Mouse (Mus musculus): ENCODE results near the gene Oser1. TPM values are rescaled to one million over a fixed set of nuclear protein-coding genes. Genes with fewer than 3 reads are reported as not detected.
"Not testable (repeated sequence)": the region's sequence is repeated elsewhere in the genome, so short reads cannot be mapped to it uniquely, and the experiment has no call there.

The Oser1 gene
- polyA plus RNA-seq, 1 experiment from 2014 or later = 74.5 TPM

- ATAC-seq (ENCODE audit: low FRiP score) = no peak
- Histone ChIP-seq H3K27me3 (no peaks in the 10 kb centered on the region), H3K9me3 (no peaks in the 10 kb centered on the region), H3K9ac (peak overlapping the region; percentile 94), H3K27ac (no peak overlapping the region), H3K4me2 (peak overlapping the region; percentile 95), H3K4me3 (replicated peaks) (peak overlapping the region; percentile 98), H3K36me3 (replicated peaks) (peaks cover 18% of the 10 kb centered on the region), H3K4me1 (peaks cover 28% of the 10 kb centered on the region)
These were observed 6.7 kb downstream of the Oser1 start for GRCm38 (mm10) chr2:163417830-163418229.

DNA sequence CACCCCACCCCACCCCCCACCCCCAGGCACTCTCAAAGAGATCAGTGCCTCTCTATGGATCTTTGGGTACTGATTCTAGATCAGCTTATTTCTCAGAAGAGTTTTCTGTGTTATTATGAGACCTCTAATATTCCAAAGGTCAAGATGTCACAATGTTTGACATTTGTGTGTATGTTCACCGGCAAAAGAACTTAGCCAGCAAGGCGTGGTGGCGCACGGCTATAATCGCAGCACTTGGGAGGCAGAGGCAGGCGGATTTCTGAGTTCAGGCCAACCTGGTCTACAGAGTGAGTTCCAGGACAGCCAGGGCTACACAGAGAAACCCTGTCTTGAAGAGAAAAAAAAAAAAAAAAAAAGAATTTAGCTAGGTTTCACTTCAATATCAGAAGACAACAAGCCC is 7.5 kb downstream of the Oser1 start:
- ATAC-seq (ENCODE audit: low FRiP score) = no peak
- no peaks in the 10 kb centered on the region for H3K27me3 ChIP-seq
- H3K36me3 ChIP-seq (replicated peaks) = peaks cover 17% of the 10 kb centered on the region
- H3K27ac ChIP-seq = no peak overlapping the region
- 93% methylated on average over 6 of the region's 6 CpGs for WGBS
- H3K9ac ChIP-seq = no peak overlapping the region
- no peak overlapping the region for H3K4me3 ChIP-seq (replicated peaks)
- H3K4me2 ChIP-seq = no peak overlapping the region
- peaks cover 28% of the 10 kb centered on the region for H3K4me1 ChIP-seq
- no peaks in the 10 kb centered on the region for H3K9me3 ChIP-seq

GRCm38 (mm10) chr2:163412846-163413590 is 11.5 kb downstream of the Oser1 start:
- Histone ChIP-seq H3K4me1 (peaks cover 6% of the 10 kb centered on the region), H3K36me3 (replicated peaks) (peaks cover 56% of the 10 kb centered on the region)
- 91% methylated on average over 9 of the region's 9 CpGs for WGBS

GRCm38 (mm10) chr2:163412419-163412818 is 12.1 kb downstream of the Oser1 start:
- Histone ChIP-seq H3K9me3 (no peaks in the 10 kb centered on the region), H3K9ac (no peak overlapping the region), H3K36me3 (replicated peaks) (peaks cover 60% of the 10 kb centered on the region), H3K27me3 (no peaks in the 10 kb centered on the region), H3K4me3 (replicated peaks) (no peak overlapping the region), H3K4me2 (no peak overlapping the region), H3K27ac (no peak overlapping the region), H3K4me1 (peaks cover under 1% of the 10 kb centered on the region; the same call in 1 of the 2 replicates)
- WGBS = 99% methylated on average over 4 of the region's 4 CpGs
- ATAC-seq (ENCODE audit: low FRiP score) = no peak

More at GRCm38 (mm10) chr2:163412846-163413590, 11.5 kb downstream of the Oser1 start:
- H3K27me3 ChIP-seq = no peaks in the 10 kb centered on the region
- no peak overlapping the region for H3K27ac ChIP-seq
- no peak for ATAC-seq (ENCODE audit: low FRiP score)
- H3K4me2 ChIP-seq = no peak overlapping the region
- no peaks in the 10 kb centered on the region for H3K9me3 ChIP-seq
- no peak overlapping the region for H3K4me3 ChIP-seq (replicated peaks)
- no peak overlapping the region for H3K9ac ChIP-seq

GRCm38 (mm10) chr2:163411840-163412239 is 12.7 kb downstream of the Oser1 start:
- no peak for ATAC-seq (ENCODE audit: low FRiP score)
- Histone ChIP-seq H3K27ac (no peak overlapping the region), H3K27me3 (no peaks in the 10 kb centered on the region), H3K9ac (no peak overlapping the region), H3K4me3 (replicated peaks) (no peak overlapping the region), H3K36me3 (replicated peaks) (peaks cover 66% of the 10 kb centered on the region), H3K9me3 (no peaks in the 10 kb centered on the region), H3K4me2 (no peak overlapping the region), H3K4me1 (no peaks in the 10 kb centered on the region)
- WGBS = 90% methylated on average over 4 of the region's 4 CpGs

GRCm38 (mm10) chr2:163411344-163411743 is 13.2 kb downstream of the Oser1 start:
- not testable (repeated sequence) for H3K4me3 ChIP-seq (replicated peaks); H3K4me1 ChIP-seq; H3K27me3 ChIP-seq; H3K4me2 ChIP-seq; H3K9ac ChIP-seq; H3K9me3 ChIP-seq; ATAC-seq (ENCODE audit: low FRiP score); H3K27ac ChIP-seq
- peaks cover 66% of the 10 kb centered on the region for H3K36me3 ChIP-seq (replicated peaks)
- 94% methylated on average over 3 of the region's 3 CpGs for WGBS

- peaks cover 71% of the 10 kb centered on the region for H3K36me3 ChIP-seq (replicated peaks)
- H3K9ac ChIP-seq = no peak overlapping the region
- H3K4me3 ChIP-seq (replicated peaks) = no peak overlapping the region
- 89% methylated on average over 3 of the region's 3 CpGs for WGBS
- H3K4me1 ChIP-seq = no peaks in the 10 kb centered on the region
- no peak overlapping the region for H3K4me2 ChIP-seq
- H3K27ac ChIP-seq = no peak overlapping the region
- H3K27me3 ChIP-seq = no peaks in the 10 kb centered on the region
- ATAC-seq (ENCODE audit: low FRiP score) = no peak
- H3K9me3 ChIP-seq = no peaks in the 10 kb centered on the region
These were observed 14.3 kb downstream of the Oser1 start for GRCm38 (mm10) chr2:163410211-163410610.

DNA sequence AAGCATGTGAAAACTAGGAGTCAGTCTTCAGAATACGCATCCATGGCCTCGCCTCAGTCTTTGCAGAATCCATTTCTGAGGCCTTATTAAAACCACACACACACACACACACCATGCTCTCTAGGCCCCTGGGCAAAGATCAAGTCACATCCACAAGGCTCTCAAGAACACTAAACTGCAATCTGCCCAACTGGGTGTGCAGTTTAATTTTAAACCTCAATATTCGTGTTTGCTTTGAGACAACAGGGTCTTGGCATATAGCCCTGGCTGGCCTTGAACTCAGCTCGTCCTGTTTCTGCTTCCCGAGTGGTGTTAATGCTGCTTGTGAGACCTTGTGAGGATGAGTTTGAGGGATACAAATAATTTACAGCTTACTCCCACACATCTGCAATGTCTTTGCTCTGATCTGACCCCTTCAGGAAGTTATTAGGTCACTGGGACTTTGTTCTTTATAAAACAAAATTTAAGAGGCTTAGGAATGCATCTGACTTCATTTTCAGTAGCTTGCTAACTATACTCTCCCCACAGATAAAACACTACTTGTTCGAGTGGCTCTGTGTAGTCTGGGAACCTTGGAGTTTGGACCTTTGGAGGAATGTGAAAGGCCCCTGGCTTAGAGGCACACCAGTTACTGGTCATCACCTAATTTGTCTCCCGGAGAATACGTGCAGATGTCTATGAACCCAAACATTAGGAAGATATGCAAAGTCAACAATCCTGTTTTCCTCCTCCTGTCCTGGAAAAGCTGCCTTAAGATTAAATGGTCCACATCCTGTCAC is 20.3 kb downstream of the Oser1 start:
- Histone ChIP-seq H3K9ac (no peak overlapping the region), H3K4me2 (no peak overlapping the region), H3K27ac (no peak overlapping the region), H3K9me3 (no peaks in the 10 kb centered on the region), H3K4me3 (replicated peaks) (no peak overlapping the region), H3K4me1 (no peaks in the 10 kb centered on the region), H3K27me3 (no peaks in the 10 kb centered on the region), H3K36me3 (replicated peaks) (peaks cover 40% of the 10 kb centered on the region)
- WGBS = 90% methylated on average over 8 of the region's 8 CpGs
- no peak for ATAC-seq (ENCODE audit: low FRiP score)

DNA sequence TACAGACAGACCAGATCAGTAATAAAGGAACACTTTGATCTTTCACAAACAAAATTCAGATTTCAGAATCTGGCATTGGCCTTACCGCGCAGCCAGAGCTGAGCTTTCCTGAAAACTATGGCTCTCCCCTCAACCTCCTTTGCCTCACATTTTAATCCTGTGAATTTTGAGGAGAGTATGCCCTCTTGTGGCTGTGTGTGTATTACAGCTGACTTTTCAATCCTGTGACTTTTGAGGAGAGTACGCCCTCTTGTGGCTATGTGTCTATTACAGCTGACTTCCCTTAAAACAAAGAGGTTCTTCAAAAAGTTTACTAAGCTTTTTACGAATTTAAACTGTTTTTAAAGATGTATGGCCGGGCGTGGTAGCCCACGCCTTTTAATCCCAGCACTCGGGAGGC is 23.3 kb downstream of the Oser1 start:
- Histone ChIP-seq H3K27me3 (no peaks in the 10 kb centered on the region), H3K4me2 (no peak overlapping the region), H3K9ac (no peak overlapping the region), H3K4me1 (peaks cover 12% of the 10 kb centered on the region), H3K36me3 (replicated peaks) (peaks cover 18% of the 10 kb centered on the region), H3K4me3 (replicated peaks) (no peak overlapping the region), H3K27ac (no peak overlapping the region), H3K9me3 (no peaks in the 10 kb centered on the region)
- ATAC-seq (ENCODE audit: low FRiP score) = no peak
- 13% methylated on average over 8 of the region's 8 CpGs for WGBS

GRCm38 (mm10) chr2:163399222-163399621 is 25.3 kb downstream of the Oser1 start:
- H3K4me2 ChIP-seq = no peak overlapping the region
- no peak overlapping the region for H3K27ac ChIP-seq
- no peak overlapping the region for H3K4me3 ChIP-seq (replicated peaks)
- H3K36me3 ChIP-seq (replicated peaks) = 0 out of 2 replicates have a peak, but pooled peaks cover 3% of the 10 kb centered on the region
- H3K9ac ChIP-seq = no peak overlapping the region
- H3K27me3 ChIP-seq = 0 out of 2 replicates have a peak, but pooled peaks cover 3% of the 10 kb centered on the region
- no peaks in the 10 kb centered on the region for H3K9me3 ChIP-seq
- ATAC-seq (ENCODE audit: low FRiP score) = no peak
- WGBS = 80% methylated on average over 8 of the region's 8 CpGs
- peaks cover 12% of the 10 kb centered on the region for H3K4me1 ChIP-seq

- no peak overlapping the region for H3K9ac ChIP-seq
- no peak overlapping the region for H3K4me3 ChIP-seq (replicated peaks)
- ATAC-seq (ENCODE audit: low FRiP score) = no peak
- WGBS = 83% methylated on average over 4 of the region's 4 CpGs
- H3K9me3 ChIP-seq = no peaks in the 10 kb centered on the region
- no peaks in the 10 kb centered on the region for H3K36me3 ChIP-seq (replicated peaks)
- 0 out of 2 replicates have a peak, but pooled peaks cover 3% of the 10 kb centered on the region for H3K27me3 ChIP-seq
- H3K4me2 ChIP-seq = no peak overlapping the region
- peaks cover 12% of the 10 kb centered on the region for H3K4me1 ChIP-seq
- H3K27ac ChIP-seq = no peak overlapping the region
These were observed 25.7 kb downstream of the Oser1 start for GRCm38 (mm10) chr2:163398770-163399169.

- H3K36me3 ChIP-seq (replicated peaks) = no peaks in the 10 kb centered on the region
These were observed 26.6 kb downstream of the Oser1 start, which contains the start of gene Jph2 for GRCm38 (mm10) chr2:163397905-163398304. Gene Jph2 (minus strand): TSS chr2:163397993.

More at GRCm38 (mm10) chr2:163397905-163398304, 26.6 kb downstream of the Oser1 start, which contains the start of gene Jph2:
- H3K4me2 ChIP-seq = peak within 1 kb of the TSS; percentile 28
- 13% methylated on average over 10 of the region's 10 CpGs for WGBS
- H3K9me3 ChIP-seq = no peaks in the 10 kb centered on the region
- H3K27ac ChIP-seq = no peak within 1 kb of the TSS
- ATAC-seq (ENCODE audit: low FRiP score) = no peak
- no peak within 1 kb of the TSS; the same call in 1 of the 2 replicates for H3K9ac ChIP-seq
- H3K4me1 ChIP-seq = peaks cover 12% of the 10 kb centered on the region
- H3K27me3 ChIP-seq = 0 out of 2 replicates have a peak, but pooled peaks cover 3% of the 10 kb centered on the region
- H3K4me3 ChIP-seq (replicated peaks) = no peak within 1 kb of the TSS
